Mouse (Mus musculus) MEL (cell line): Measurements from ENCODE around the gene Caskin1. TPM values are rescaled to one million over a fixed set of nuclear protein-coding genes. Genes with fewer than 3 reads are reported as not detected.

Experiments
- DNase-seq: peaks from one replicate; pipeline ENCODE4 v3.0.0; 2011; ENCODE audit warnings: low read depth, low spot score
- H3K27ac ChIP-seq: 2 replicates; pipeline ENCODE4 v1.5.1; 2012; ENCODE audit warnings: low read depth, mild to moderate bottlenecking, control low read depth, low read length, moderate library complexity; ENCODE audit not compliant: control insufficient read depth
- H3K27me3 ChIP-seq, 2 experiments: fragments of 150-350 bp in 1 of 2; sonication (generic) in 1 of 2; 2 replicates each; pipeline ENCODE4 v1.6.1; 2012; ENCODE audit warnings: low read length in 2 of 2, mild to moderate bottlenecking in 2 of 2, improper control_type of control experiment in 1 of 2, moderate library complexity in 1 of 2; ENCODE audit not compliant: insufficient read depth in 2 of 2, control insufficient read depth in 1 of 2
- H3K36me3 ChIP-seq, 2 experiments: 2 replicates each; pipeline ENCODE4 v1.6.1; 2012 to 2014; ENCODE audit warnings: low read length in 2 of 2, improper control_type of control experiment in 1 of 2, inconsistent platforms in 1 of 2, mild to moderate bottlenecking in 1 of 2; ENCODE audit not compliant: insufficient read depth in 2 of 2, control insufficient read depth in 1 of 2
- H3K4me1 ChIP-seq, 2 experiments: fragments of 150-350 bp in 1 of 2; sonication (generic) in 1 of 2; 2 replicates each; pipeline ENCODE4 v1.6.1; 2012; ENCODE audit warnings: low read length in 2 of 2, improper control_type of control experiment in 1 of 2, mild to moderate bottlenecking in 1 of 2; ENCODE audit not compliant: insufficient read depth in 2 of 2, control insufficient read depth in 1 of 2
- H3K4me3 ChIP-seq, 2 experiments: fragments of 150-350 bp in 1 of 2; sonication (generic) in 1 of 2; 2 replicates each; pipeline ENCODE4 v1.5.1; 2012; ENCODE audit warnings: low read depth in 2 of 2, low read length in 2 of 2, mild to moderate bottlenecking in 2 of 2, moderate library complexity in 2 of 2, control low read depth in 1 of 2, improper control_type of control experiment in 1 of 2; ENCODE audit not compliant: control insufficient read depth in 1 of 2, insufficient read depth in 1 of 2
- H3K79me2 ChIP-seq: 2 replicates; pipeline ENCODE4 v1.6.1; 2012; ENCODE audit warnings: mild to moderate bottlenecking, low read length, moderate library complexity; ENCODE audit not compliant: control insufficient read depth, poor library complexity, insufficient read depth
- H3K9ac ChIP-seq: 2 replicates; pipeline ENCODE4 v1.6.1; 2012; ENCODE audit warnings: low read depth, mild to moderate bottlenecking, control low read depth, low read length, moderate library complexity; ENCODE audit not compliant: control insufficient read depth, poor library complexity, severe bottlenecking
- H3K9me3 ChIP-seq: fragments of 150-350 bp; sonication (generic); replicated peaks from 2 replicates; pipeline ENCODE4 v1.6.1; 2012; ENCODE audit warnings: mild to moderate bottlenecking, low read length, improper control_type of control experiment, moderate library complexity; ENCODE audit not compliant: insufficient read depth
- BHLHE40 ChIP-seq: IDR thresholded peaks from 2 replicates; pipeline ENCODE4 v1.6.1; 2012; ENCODE audit warnings: low read depth, mild to moderate bottlenecking, inconsistent platforms, low read length, improper control_type of control experiment, borderline replicate concordance
- CHD1 ChIP-seq: IDR thresholded peaks from 2 replicates; pipeline ENCODE4 v1.6.1; 2012; ENCODE audit warnings: low read depth, mild to moderate bottlenecking, inconsistent platforms, low read length, improper control_type of control experiment
- CTCF ChIP-seq, 3 experiments: IDR thresholded peaks in 2 of 3; conservative IDR thresholded peaks in 1 of 3; 2 replicates each; pipeline ENCODE4 v1.5.1; 2011 to 2012; ENCODE audit warnings: low read length in 3 of 3, low read depth in 2 of 3, mild to moderate bottlenecking in 2 of 3, improper control_type of control experiment in 1 of 3, inconsistent platforms in 1 of 3, mixed read lengths in 1 of 3, moderate library complexity in 1 of 3; ENCODE audit not compliant: control insufficient read depth in 1 of 3, insufficient read depth in 1 of 3, poor library complexity in 1 of 3, severe bottlenecking in 1 of 3
- ETS1 ChIP-seq: IDR thresholded peaks from 2 replicates; pipeline ENCODE4 v1.6.1; 2012; ENCODE audit warnings: low read depth, mild to moderate bottlenecking, inconsistent platforms, low read length, improper control_type of control experiment, moderate library complexity
- GABPA ChIP-seq: IDR thresholded peaks from 2 replicates; pipeline ENCODE4 v1.6.1; 2012; ENCODE audit warnings: low read depth, mild to moderate bottlenecking, inconsistent platforms, low read length, improper control_type of control experiment, moderate library complexity
- GATA1 ChIP-seq: IDR thresholded peaks from 2 replicates; pipeline ENCODE4 v1.6.1; 2011; ENCODE audit warnings: low read depth, low read length, improper control_type of control experiment
- HCFC1 ChIP-seq: IDR thresholded peaks from 2 replicates; pipeline ENCODE4 v1.6.1; 2012; ENCODE audit warnings: low read depth, mild to moderate bottlenecking, inconsistent platforms, low read length, improper control_type of control experiment, moderate library complexity
- JUND ChIP-seq: IDR thresholded peaks from 2 replicates; pipeline ENCODE4 v1.6.1; 2011; ENCODE audit warnings: low read depth, mild to moderate bottlenecking, improper control_type of control experiment, low read length
- KAT2A ChIP-seq: conservative IDR thresholded peaks from 2 replicates; pipeline ENCODE4 v1.6.1; 2012; ENCODE audit warnings: low read depth, low read length, improper control_type of control experiment, inconsistent platforms
- MAX ChIP-seq: IDR thresholded peaks from 2 replicates; pipeline ENCODE4 v1.6.1; 2011; ENCODE audit warnings: low read length, improper control_type of control experiment
- MEF2A ChIP-seq: IDR thresholded peaks from 2 replicates; pipeline ENCODE4 v1.6.1; 2014; ENCODE audit warnings: low read depth, mild to moderate bottlenecking, inconsistent platforms, low read length, improper control_type of control experiment; ENCODE audit not compliant: poor library complexity, insufficient replicate concordance, severe bottlenecking; ENCODE audit errors: extremely low read depth
- MXI1 ChIP-seq: IDR thresholded peaks from 2 replicates; pipeline ENCODE4 v1.6.1; 2011; ENCODE audit warnings: mild to moderate bottlenecking, low read depth, low read length, improper control_type of control experiment
- NELFE ChIP-seq: IDR thresholded peaks from 2 replicates; pipeline ENCODE4 v1.6.1; 2011; ENCODE audit warnings: low read depth, low read length, improper control_type of control experiment
- NRF1 ChIP-seq: IDR thresholded peaks from 2 replicates; pipeline ENCODE4 v1.6.1; 2014; ENCODE audit warnings: low read depth, mild to moderate bottlenecking, inconsistent platforms, low read length, improper control_type of control experiment, moderate library complexity; ENCODE audit not compliant: poor library complexity, insufficient read depth, severe bottlenecking
- POLR2AphosphoS2 ChIP-seq: IDR thresholded peaks from 2 replicates; pipeline ENCODE4 v1.6.1; 2011; ENCODE audit warnings: low read length, improper control_type of control experiment
- POLR2AphosphoS5 ChIP-seq: IDR thresholded peaks from 2 replicates; pipeline ENCODE4 v1.6.1; 2012; ENCODE audit warnings: low read depth, borderline replicate concordance, mild to moderate bottlenecking, inconsistent platforms, low read length, moderate library complexity, mixed read lengths
- RAD21 ChIP-seq: IDR thresholded peaks from 2 replicates; pipeline ENCODE4 v1.6.1; 2011; ENCODE audit warnings: mild to moderate bottlenecking, low read depth, low read length, improper control_type of control experiment
- RCOR1 ChIP-seq: IDR thresholded peaks from 2 replicates; pipeline ENCODE4 v1.6.1; 2012; ENCODE audit warnings: low read depth, mild to moderate bottlenecking, inconsistent platforms, low read length, improper control_type of control experiment
- SIN3A ChIP-seq: IDR thresholded peaks from 2 replicates; pipeline ENCODE4 v1.6.1; 2012; ENCODE audit warnings: low read length, improper control_type of control experiment, inconsistent platforms
- SMC3 ChIP-seq: IDR thresholded peaks from 2 replicates; pipeline ENCODE4 v1.6.1; 2011; ENCODE audit warnings: low read depth, low read length, improper control_type of control experiment
- TAL1 ChIP-seq: IDR thresholded peaks from 2 replicates; pipeline ENCODE4 v1.6.1; 2012; ENCODE audit warnings: mild to moderate bottlenecking, inconsistent platforms, low read length, moderate library complexity, mixed read lengths
- TBP ChIP-seq: IDR thresholded peaks from 2 replicates; pipeline ENCODE4 v1.8.0; 2011; ENCODE audit warnings: low read depth, low read length, improper control_type of control experiment
- UBTF ChIP-seq: IDR thresholded peaks from 2 replicates; pipeline ENCODE4 v1.6.1; 2012; ENCODE audit warnings: low read depth, mild to moderate bottlenecking, inconsistent platforms, low read length, improper control_type of control experiment, moderate library complexity, borderline replicate concordance; ENCODE audit not compliant: insufficient read depth
- USF1 ChIP-seq: IDR thresholded peaks from 2 replicates; pipeline ENCODE4 v1.6.1; 2014; ENCODE audit warnings: low read depth, mild to moderate bottlenecking, inconsistent platforms, low read length, improper control_type of control experiment, moderate library complexity
- USF2 ChIP-seq, 2 experiments: IDR thresholded peaks; 2 replicates each; pipeline ENCODE4 v1.6.1; 2011 to 2012; ENCODE audit warnings: improper control_type of control experiment in 2 of 2, low read length in 2 of 2, borderline replicate concordance in 1 of 2, inconsistent platforms in 1 of 2, low read depth in 1 of 2, mild to moderate bottlenecking in 1 of 2; ENCODE audit not compliant: insufficient read depth in 1 of 2
- ZC3H11A ChIP-seq: IDR thresholded peaks from 2 replicates; pipeline ENCODE4 v1.6.1; 2012; ENCODE audit warnings: low read depth, mild to moderate bottlenecking, inconsistent platforms, low read length, improper control_type of control experiment
- ZKSCAN1 ChIP-seq: IDR thresholded peaks from 2 replicates; pipeline ENCODE4 v1.6.1; 2012; ENCODE audit warnings: low read depth, mild to moderate bottlenecking, inconsistent platforms, low read length, improper control_type of control experiment, moderate library complexity
- ZNF384 ChIP-seq: IDR thresholded peaks from 2 replicates; pipeline ENCODE4 v1.6.1; 2012; ENCODE audit warnings: low read depth, mild to moderate bottlenecking, inconsistent platforms, low read length, improper control_type of control experiment
- polyA plus RNA-seq, 2 experiments: library from polyadenylated mRNA; stranded (reverse) in 1 of 2; unstranded in 1 of 2; fragments of >175 nt in 1 of 2; fragments of >200 nt in 1 of 2; gene quantifications; 2 replicates each; pipeline versions ENCODE4 v1.2.1 to v1.2.4; 2012; ENCODE audit warnings: low replicate concordance in 2 of 2, low read depth in 1 of 2; ENCODE audit not compliant: insufficient read length in 2 of 2, insufficient read depth in 1 of 2, missing spikeins in 1 of 2
- total RNA-seq: library from RNA; depleted of rRNA; stranded (reverse); fragments of 300-350 nt; gene quantifications from 2 replicates; pipeline ENCODE4 v1.2.3, GENCODE M21; 2012

The Caskin1 gene
- total and polyA plus RNA-seq, 3 experiments = 0.04 to 0.38 TPM; not detected in 1

DNA sequence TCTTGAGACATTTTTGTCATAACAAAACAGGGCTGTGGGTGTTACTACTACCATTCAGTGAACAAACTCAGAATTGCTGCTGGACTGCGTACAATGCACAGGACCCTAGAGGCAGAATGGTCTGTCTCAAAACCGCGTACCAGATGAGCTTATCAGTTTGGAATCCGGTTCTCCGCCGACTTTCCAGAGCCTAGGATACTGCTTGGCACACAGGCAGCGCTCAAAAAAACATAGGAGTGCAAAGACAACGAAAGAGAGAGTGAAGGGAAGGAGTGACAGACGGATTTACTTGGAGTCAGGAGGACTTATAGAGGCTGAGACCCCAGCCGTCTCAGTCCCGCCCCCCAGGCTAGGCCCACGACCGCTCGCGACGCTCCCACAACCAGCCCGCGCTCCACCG is 38.9 kb downstream of the Caskin1 start:
- Histone ChIP-seq H3K79me2 (peaks cover 46% of the 10 kb centered on the region), H3K4me3 (peak overlapping the region; percentile 77 to 78), H3K36me3 (peaks cover 0 to 10% of the 10 kb centered on the region in 2 experiments; a peak in 3 of 4 replicates)
- DNase-seq = no peak
- no peak for TF ChIP-seq SIN3A
- TF ChIP-seq POLR2AphosphoS2 = no peak
- peak; percentile 61 for TF ChIP-seq GATA1
- no peak for TF ChIP-seq KAT2A
- TF ChIP-seq USF1 = no peak
- 0 out of 2 replicates have a peak, but pooled peaks have one; percentile 74 for TF ChIP-seq CHD1
- TF ChIP-seq, all 39 proteins: peak for 2
- Histone ChIP-seq H3K27ac (peak overlapping the region; percentile 44), H3K9me3 (no peaks in the 10 kb centered on the region), H3K27me3 (no peaks in the 10 kb centered on the region), H3K9ac (peak overlapping the region; percentile 86), H3K4me1 (peaks cover 0 to 8% of the 10 kb centered on the region in 2 experiments; a peak in 1 of 4 replicates)

DNA sequence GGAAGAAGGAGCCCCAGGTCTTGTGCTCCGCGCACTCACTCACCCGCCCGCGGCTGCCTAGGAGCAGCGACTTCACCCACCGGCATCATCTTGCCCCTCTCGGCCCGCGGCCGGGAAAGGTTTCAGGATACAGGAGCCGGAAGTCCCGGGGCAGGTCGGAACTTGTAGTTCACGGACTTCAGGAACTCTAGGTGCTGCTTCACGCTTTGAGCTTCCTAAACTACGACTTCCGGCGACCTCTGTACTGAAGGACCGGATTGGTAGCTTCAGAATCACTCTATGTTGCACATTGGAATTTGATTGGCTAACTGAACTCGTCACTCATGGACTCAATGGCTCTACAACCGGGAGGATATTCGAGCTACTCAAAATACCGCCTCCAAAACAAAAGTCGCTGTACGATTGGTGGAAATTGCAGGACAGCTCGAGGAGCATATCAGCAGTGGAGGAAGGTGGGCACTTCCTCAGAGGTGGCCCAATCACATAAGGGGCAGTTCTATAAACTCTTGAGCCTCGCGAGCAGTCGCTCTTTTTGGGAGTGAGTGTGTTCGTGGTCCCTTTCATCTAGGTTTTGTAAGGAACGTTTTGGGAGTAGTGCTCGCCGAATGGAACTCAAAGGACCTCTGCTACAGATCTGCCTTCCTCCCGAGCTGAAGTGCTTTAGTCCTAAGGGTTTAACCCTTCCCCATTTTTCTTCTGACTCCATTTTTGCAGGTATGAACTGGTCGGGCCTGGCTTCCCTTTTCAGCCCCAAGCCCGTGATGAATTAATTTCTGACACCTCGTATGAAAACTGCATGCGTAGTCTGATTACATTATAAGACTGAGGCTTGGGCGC is 39.5 kb downstream of the Caskin1 start, which contains the start of gene Traf7:
Traf7 (minus strand) TSS at position 216 of the 837 bp plus-strand sequence.
- peaks cover 0 to 10% of the 10 kb centered on the region in 2 experiments; a peak in 3 of 4 replicates for H3K36me3 ChIP-seq
- peaks cover 0 to 8% of the 10 kb centered on the region in 2 experiments; a peak in 1 of 4 replicates for H3K4me1 ChIP-seq
- peaks cover 46% of the 10 kb centered on the region for H3K79me2 ChIP-seq
- DNase-seq = peak; percentile 100
- H3K27ac ChIP-seq = peak within 1 kb of the TSS; percentile 81
- H3K4me3 ChIP-seq = peak within 1 kb of the TSS; percentile 77 to 78
- no peaks in the 10 kb centered on the region for H3K27me3 ChIP-seq
- H3K9me3 ChIP-seq = no peaks in the 10 kb centered on the region
- peak within 1 kb of the TSS; percentile 86 for H3K9ac ChIP-seq
- peak; percentile 100 for TF ChIP-seq NELFE
- TF ChIP-seq SMC3 = no peak
- TF ChIP-seq UBTF = no peak
- TF ChIP-seq BHLHE40 = no peak
- TF ChIP-seq TBP = peak; percentile 99
- TF ChIP-seq JUND = no peak
- TF ChIP-seq ETS1 = no peak
- peak; percentile 98 for TF ChIP-seq HCFC1
- TF ChIP-seq MAX = peak; percentile 61; the same call in 1 of the 2 replicates
- no peak for TF ChIP-seq ZKSCAN1
- peak; percentile 83 for TF ChIP-seq MXI1
- TF ChIP-seq POLR2AphosphoS2 = peak; percentile 98
- TF ChIP-seq CHD1 = no peak
- TF ChIP-seq TAL1 = no peak
- TF ChIP-seq POLR2AphosphoS5 = peak; percentile 98; the same call in 1 of the 2 replicates
- TF ChIP-seq SIN3A = peak; percentile 94
- TF ChIP-seq NRF1 = peak; percentile 26; the same call in 1 of the 2 replicates
- no peak for TF ChIP-seq CTCF (IDR thresholded peaks at IDR 0.05 in 2 of 3, conservative IDR thresholded peaks at IDR 0.05 in 1 of 3; ENCODE audit: control insufficient read depth in 1 of 3, insufficient read depth in 1 of 3, low read depth in 2 of 3, low read length in 3 of 3, poor library complexity in 1 of 3, severe bottlenecking in 1 of 3)
- TF ChIP-seq MEF2A = no peak
- no peak for TF ChIP-seq GABPA
- TF ChIP-seq ZNF384 = no peak
- no peak for TF ChIP-seq RAD21
- TF ChIP-seq RCOR1 = no peak
- TF ChIP-seq USF2 (IDR thresholded peaks at IDR 0.05; ENCODE audit: borderline replicate concordance in 1 of 2, insufficient read depth in 1 of 2, low read depth in 1 of 2, low read length in 2 of 2) = no peak
- TF ChIP-seq ZC3H11A = no peak
